Mouse (Mus musculus) liver, adult 2 months (tissue): ENCODE results near the gene Slc35e2. TPM values are rescaled to one million over a fixed set of nuclear protein-coding genes. Genes with fewer than 3 reads are reported as not detected.
A peak's percentile ranks its signal among the peaks of the same experiment; 100 is the strongest.

Experiments
- DNase-seq: peaks from one replicate; pipeline ENCODE4 v3.0.0-alpha.2; 2011; ENCODE audit warnings: low read depth, low spot score; ENCODE audit errors: extremely low read depth
- H3K27ac ChIP-seq: fragments of 200-500 bp; replicated peaks from 2 replicates; pipeline ENCODE4 v1.5.1; 2012; ENCODE audit warnings: low read depth, mild to moderate bottlenecking, control low read depth, inconsistent platforms, low read length; ENCODE audit not compliant: insufficient read depth
- H3K27me3 ChIP-seq: fragments of 200-500 bp; 2 replicates; pipeline ENCODE4 v1.6.1; 2012; ENCODE audit warnings: mild to moderate bottlenecking, moderate library complexity, low read length, inconsistent platforms; ENCODE audit not compliant: control insufficient read depth, insufficient read depth
- H3K36me3 ChIP-seq: fragments of 200-500 bp; 2 replicates; pipeline ENCODE4 v1.6.1; 2012; ENCODE audit warnings: low read length, inconsistent platforms; ENCODE audit not compliant: control insufficient read depth, insufficient read depth
- H3K4me1 ChIP-seq: fragments of 200-500 bp; 2 replicates; pipeline ENCODE4 v1.6.1; 2011; ENCODE audit warnings: low read length; ENCODE audit not compliant: control insufficient read depth, insufficient read depth
- H3K4me3 ChIP-seq: fragments of 200-500 bp; 2 replicates; pipeline ENCODE4 v1.5.1; 2011; ENCODE audit warnings: low read depth, mild to moderate bottlenecking, control low read depth, low read length, moderate library complexity; ENCODE audit not compliant: insufficient read depth
- H3K79me2 ChIP-seq: fragments of 200-500 bp; 2 replicates; pipeline ENCODE4 v1.6.1; 2012; ENCODE audit warnings: inconsistent platforms, mild to moderate bottlenecking, low read length, moderate library complexity; ENCODE audit not compliant: control insufficient read depth, insufficient read depth
- H3K9ac ChIP-seq: fragments of 200-500 bp; 2 replicates; pipeline ENCODE4 v1.6.1; 2012; ENCODE audit warnings: low read depth, mild to moderate bottlenecking, control low read depth, inconsistent platforms, low read length
- CTCF ChIP-seq: fragments of 200-500 bp; IDR thresholded peaks from 2 replicates; pipeline ENCODE4 v1.5.1; 2011; ENCODE audit warnings: low read depth, low read length, control low read depth
- POLR2A ChIP-seq: fragments of 200-500 bp; IDR thresholded peaks from 2 replicates; pipeline ENCODE4 v1.6.1; 2011; ENCODE audit warnings: low read length, control low read depth; ENCODE audit not compliant: insufficient read depth; ENCODE audit errors: extremely low read depth
- WGBS: fragments of 180-500 bp; shearing (Covaris S2); methylation state at CpG from one replicate; pipeline ENCODE4 v1.1.7; 2018; 5-methylcytosine and 5-hydroxymethylcytosine counted together
- polyA plus RNA-seq: library from polyadenylated mRNA; depleted of rRNA; stranded (reverse); fragments of >200 nt; gene quantifications from 2 replicates; pipeline ENCODE4 v1.2.3, GENCODE M21; 2012
- total RNA-seq: library from RNA; depleted of rRNA; stranded (reverse); fragments of >200 nt; gene quantifications from 2 replicates; pipeline ENCODE4 v1.2.3, GENCODE M21; 2014

The Slc35e2 gene
- total and polyA plus RNA-seq, 2 experiments: 18.5 to 63.5 TPM

DNA sequence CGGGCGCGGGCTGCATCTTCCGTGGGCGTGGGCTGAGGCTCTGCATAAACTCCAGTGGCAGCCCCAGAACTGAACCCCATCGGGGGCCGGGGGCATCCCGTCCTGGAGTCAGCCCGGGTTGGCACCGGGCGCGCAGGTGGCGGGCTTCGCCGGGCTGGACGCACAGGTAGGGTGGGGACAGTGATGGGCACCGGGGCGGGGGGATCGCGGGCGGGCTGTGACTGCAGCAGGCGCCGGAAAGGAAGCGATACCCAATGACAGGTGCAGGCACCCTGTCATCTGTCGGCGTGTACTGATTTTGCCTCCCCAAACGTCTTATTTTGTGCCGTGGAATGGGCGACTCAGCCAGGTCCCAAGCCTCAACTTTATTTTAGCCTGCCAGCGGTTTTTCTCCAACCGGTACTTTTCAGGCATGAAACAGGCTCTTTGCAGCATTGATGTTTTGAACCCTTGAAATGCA, 811 bp downstream of the Slc35e2 start:
- H3K4me3 ChIP-seq: peak overlapping the region; percentile 86
- DNase-seq: no peak
- H3K9ac ChIP-seq: peak overlapping the region; percentile 97
- TF ChIP-seq POLR2A (no peak), CTCF (no peak)
- H3K36me3 ChIP-seq: peaks cover 7% of the 10 kb centered on the region
- peaks cover 17% of the 10 kb centered on the region for H3K4me1 ChIP-seq
- peaks cover 8% of the 10 kb centered on the region; the same call in 1 of the 2 replicates for H3K79me2 ChIP-seq
- 2% methylated on average over 31 of the region's 31 CpGs for WGBS
- peak overlapping the region; percentile 98 for H3K27ac ChIP-seq
- H3K27me3 ChIP-seq: no peaks in the 10 kb centered on the region

DNA sequence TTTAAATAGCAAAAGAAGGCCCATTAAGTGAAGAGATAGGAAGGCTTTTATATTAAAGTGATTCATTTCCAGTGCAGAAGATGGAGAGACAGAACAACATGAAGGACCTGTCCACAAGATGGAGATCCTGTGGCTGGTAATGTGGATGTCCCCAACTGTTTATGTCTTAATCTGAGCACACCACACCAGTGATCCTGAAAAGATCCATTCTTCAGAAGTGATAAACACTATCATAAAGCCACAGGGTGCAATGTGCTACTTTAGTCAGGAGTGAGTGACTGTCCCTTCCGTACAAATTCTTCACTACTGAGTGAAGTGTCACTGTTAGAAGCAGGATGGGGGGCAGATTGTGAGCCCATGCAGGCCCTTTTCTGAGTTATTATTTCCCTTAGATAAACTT, 1.5 kb downstream of the Slc35e2 start:
- Histone ChIP-seq H3K4me3 (peak overlapping the region; percentile 50), H3K36me3 (peaks cover 8% of the 10 kb centered on the region), H3K27me3 (no peaks in the 10 kb centered on the region), H3K79me2 (peaks cover 8% of the 10 kb centered on the region; the same call in 1 of the 2 replicates), H3K27ac (no peak overlapping the region), H3K4me1 (peaks cover 17% of the 10 kb centered on the region), H3K9ac (0 out of 2 replicates have a peak overlapping the region, but pooled peaks have one; percentile 31)
- DNase-seq: no peak
- TF ChIP-seq POLR2A (no peak), CTCF (no peak)
- 63% methylated on average over 1 of the region's 1 CpGs for WGBS

DNA sequence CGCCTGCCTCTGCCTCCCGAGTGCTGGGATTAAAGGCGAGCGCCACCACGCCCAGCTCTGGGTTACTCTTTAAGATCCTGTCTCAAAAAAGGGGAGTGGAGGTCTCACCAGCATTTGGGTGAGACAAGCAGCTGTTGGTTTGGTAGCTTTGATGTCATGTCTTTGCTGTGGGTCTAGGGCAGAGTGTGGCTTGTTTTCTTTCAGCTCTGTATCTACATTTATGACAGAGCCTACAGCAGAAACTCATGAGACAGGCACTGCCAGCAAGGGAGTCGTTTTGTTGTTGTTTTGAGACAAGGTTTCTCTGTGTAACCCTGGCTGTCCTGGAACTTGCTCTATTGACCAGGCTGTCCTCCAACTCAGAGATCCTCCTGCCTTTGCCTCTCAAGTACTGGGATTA, 2.6 kb downstream of the Slc35e2 start:
- peaks cover 17% of the 10 kb centered on the region for H3K4me1 ChIP-seq
- DNase-seq: peak; percentile 74
- H3K79me2 ChIP-seq: peaks cover 8% of the 10 kb centered on the region; the same call in 1 of the 2 replicates
- H3K27ac ChIP-seq: peak overlapping the region; percentile 87
- TF ChIP-seq CTCF: no peak
- TF ChIP-seq POLR2A: no peak
- no peak overlapping the region for H3K4me3 ChIP-seq
- WGBS: 75% methylated on average over 6 of the region's 6 CpGs
- H3K27me3 ChIP-seq: no peaks in the 10 kb centered on the region
- peaks cover 9% of the 10 kb centered on the region for H3K36me3 ChIP-seq
- H3K9ac ChIP-seq: peak overlapping the region; percentile 61

DNA sequence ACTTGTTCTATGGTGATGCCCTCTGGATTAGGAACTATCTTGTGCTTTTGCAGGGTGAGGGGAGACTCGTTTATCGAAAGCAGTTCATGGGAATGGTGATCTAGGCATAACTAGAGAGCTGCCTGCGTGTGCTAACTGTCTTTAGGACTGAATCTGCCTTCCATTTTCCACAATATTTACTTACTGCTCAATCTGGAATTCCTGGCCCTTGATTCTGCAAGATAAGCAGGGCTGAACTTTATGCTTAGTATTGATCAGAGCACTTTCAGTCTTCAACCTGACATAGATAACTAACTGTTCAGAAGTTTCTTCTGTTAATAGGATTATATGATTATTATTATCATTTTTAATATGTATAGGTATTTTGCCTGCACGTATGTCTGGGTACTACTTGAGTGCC, 3.9 kb downstream of the Slc35e2 start:
- Histone ChIP-seq H3K27ac (peak overlapping the region; percentile 87), H3K4me3 (0 out of 2 replicates have a peak overlapping the region, but pooled peaks have one; percentile 8), H3K4me1 (peaks cover 17% of the 10 kb centered on the region), H3K36me3 (peaks cover 15% of the 10 kb centered on the region), H3K27me3 (no peaks in the 10 kb centered on the region), H3K9ac (peak overlapping the region; percentile 20), H3K79me2 (peaks cover 8% of the 10 kb centered on the region; the same call in 1 of the 2 replicates)
- DNase-seq: peak; percentile 90
- TF ChIP-seq POLR2A: no peak
- TF ChIP-seq CTCF: no peak
- WGBS: 27% methylated on average over 4 of the region's 4 CpGs

DNA sequence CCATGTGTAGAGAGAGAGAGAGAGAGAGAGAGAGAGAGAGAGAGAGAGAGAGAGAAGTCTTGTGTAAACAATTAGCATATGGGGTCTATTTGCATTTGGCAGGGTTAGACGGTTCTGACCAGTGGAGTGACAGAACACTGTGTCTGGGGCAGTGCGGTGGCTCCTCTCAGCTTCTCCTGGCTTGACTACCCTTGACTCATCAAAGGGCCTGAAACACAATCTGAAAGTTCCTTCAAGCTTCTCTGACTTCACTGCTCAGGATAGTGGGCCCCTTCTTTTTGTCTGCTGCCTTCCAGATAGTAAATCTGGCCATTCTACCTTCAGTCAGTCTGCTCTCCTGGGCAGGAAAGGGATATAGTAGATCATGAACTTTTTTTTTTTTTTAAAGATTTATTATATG, 5.6 kb downstream of the Slc35e2 start:
- DNase-seq: no peak
- H3K9ac ChIP-seq: no peak overlapping the region
- H3K4me3 ChIP-seq: no peak overlapping the region
- peaks cover 17% of the 10 kb centered on the region for H3K4me1 ChIP-seq
- WGBS: 50% methylated on average over 2 of the region's 2 CpGs
- peaks cover 27% of the 10 kb centered on the region for H3K36me3 ChIP-seq
- TF ChIP-seq POLR2A (no peak), CTCF (no peak)
- H3K27me3 ChIP-seq: no peaks in the 10 kb centered on the region
- 0 out of 2 replicates have a peak overlapping the region, but pooled peaks have one; percentile 18 for H3K27ac ChIP-seq
- H3K79me2 ChIP-seq: peaks cover 7% of the 10 kb centered on the region; the same call in 1 of the 2 replicates

DNA sequence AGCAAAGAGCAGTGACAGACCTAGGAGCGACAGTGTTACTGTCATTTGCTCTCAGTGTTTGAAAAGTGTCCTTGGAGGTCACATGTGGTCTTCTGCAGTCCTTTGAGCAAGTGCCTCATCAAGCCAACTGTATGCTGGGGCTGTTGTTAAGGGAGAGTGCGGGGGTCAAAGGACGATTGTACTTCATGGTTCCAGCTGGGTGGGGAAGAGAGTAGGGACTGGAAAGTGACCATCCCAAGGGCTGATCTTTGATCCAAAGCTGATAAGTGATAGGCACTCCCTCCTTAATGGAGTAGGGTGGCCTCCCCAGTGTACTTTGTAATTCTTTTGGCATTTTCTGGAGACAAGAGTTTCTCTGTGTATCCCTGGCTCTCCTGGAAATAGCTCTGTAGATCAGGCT, 10.6 kb downstream of the Slc35e2 start:
- TF ChIP-seq CTCF: no peak
- DNase-seq: no peak
- Histone ChIP-seq H3K27ac (no peak overlapping the region), H3K79me2 (no peaks in the 10 kb centered on the region; the same call in 1 of the 2 replicates), H3K36me3 (peaks cover 61% of the 10 kb centered on the region), H3K9ac (no peak overlapping the region), H3K4me1 (no peaks in the 10 kb centered on the region), H3K4me3 (no peak overlapping the region), H3K27me3 (no peaks in the 10 kb centered on the region)
- WGBS: 93% methylated on average over 3 of the region's 3 CpGs
